Mouse (Mus musculus) neural tube, postnatal 0 days (tissue): ENCODE measurements around the gene Epor. TPM values are rescaled to one million over a fixed set of nuclear protein-coding genes. Genes with fewer than 3 reads are reported as not detected.

Experiments used
- polyA plus RNA-seq: library from polyadenylated mRNA; unstranded; fragments of >200 nt; fragmentation: Nextera tagmentation; extraction: Ambion mirVana; gene quantifications from 2 replicates; pipeline ENCODE4 v1.2.1, GENCODE M21; 2015

Epor gene
- 1.4 and 1.6 TPM in 2 replicates for polyA plus RNA-seq

GRCm38 (mm10) chr9:21963417-21963816, at the start of gene Epor:
Gene Epor (minus strand): TSS chr9:21963506.

GRCm38 (mm10) chr9:22002194-22003162, 39.2 kb upstream of the Epor start, which contains the start of the genes Ccdc151 and Prkcsh:
Gene Ccdc151 (minus strand): TSS chr9:22002634.
Gene Prkcsh (plus strand): TSS chr9:22002806.

GRCm38 (mm10) chr9:21989230-21990110, 26.2 kb upstream of the Epor start, which contains the start of gene Rgl3:
Gene Rgl3 (minus strand): TSS chr9:21989446.

GRCm38 (mm10) chr9:21955570-21956281, 7.6 kb downstream of the Epor start, which contains the start of gene Swsap1:
Gene Swsap1 (plus strand): TSS chr9:21955755.

GRCm38 (mm10) chr9:21936692-21937570, 26.4 kb downstream of the Epor start, which contains the start of gene Plppr2:
Gene Plppr2 (plus strand): TSS chr9:21937033.

GRCm38 (mm10) chr9:21927208-21927753, 36.0 kb downstream of the Epor start, which contains the start of the genes Ccdc159 and Tmem205:
Gene Ccdc159 (plus strand): TSS chr9:21927471.
Gene Tmem205 (minus strand): TSS chr9:21927556.

GRCm38 (mm10) chr9:21918035-21918592, 45.2 kb downstream of the Epor start, which contains the start of gene Rab3d:
Gene Rab3d (minus strand): TSS chr9:21918192.

Other genes starting within 250 kb of the Epor start
- 13.2 and 13.5 TPM in 2 replicates for gene Ldlr, start 240.0 kb downstream of the Epor start, polyA plus RNA-seq
- 11.5 and 14.8 TPM in 2 replicates for gene Spc24, start 203.2 kb downstream of the Epor start, polyA plus RNA-seq
- 3.9 and 4.1 TPM in 2 replicates for gene Kank2, start 164.8 kb downstream of the Epor start, polyA plus RNA-seq
- 0.83 and 0.90 TPM in 2 replicates for gene Angptl8, start 128.0 kb downstream of the Epor start, polyA plus RNA-seq
- gene Dock6, start 110.9 kb downstream of the Epor start, polyA plus RNA-seq = 13.8 and 14.4 TPM in 2 replicates
- 20.0 and 20.9 TPM in 2 replicates for gene Rab3d, start 45.3 kb downstream of the Epor start, polyA plus RNA-seq
- gene Ccdc159, start 36.0 kb downstream of the Epor start, polyA plus RNA-seq = 4.5 and 6.7 TPM in 2 replicates
- gene Tmem205, start 36.0 kb downstream of the Epor start, polyA plus RNA-seq = 65.2 and 67.6 TPM in 2 replicates
- 103 and 112 TPM in 2 replicates for gene Plppr2, start 26.5 kb downstream of the Epor start, polyA plus RNA-seq
- gene Swsap1, start 7.8 kb downstream of the Epor start, polyA plus RNA-seq = 7.8 and 8.5 TPM in 2 replicates
- 2.9 and 3.0 TPM in 2 replicates for gene Rgl3, start 25.9 kb upstream of the Epor start, polyA plus RNA-seq
- gene Ccdc151, start 39.1 kb upstream of the Epor start, polyA plus RNA-seq = 3.5 and 4.1 TPM in 2 replicates
- 70.2 and 80.7 TPM in 2 replicates for gene Prkcsh, start 39.3 kb upstream of the Epor start, polyA plus RNA-seq
- gene Elavl3, start 88.5 kb upstream of the Epor start, polyA plus RNA-seq = 66.7 and 78.4 TPM in 2 replicates
- not detected in 2 replicates for gene Gm49318, start 107.8 kb upstream of the Epor start, polyA plus RNA-seq
- 12.5 and 14.7 TPM in 2 replicates for gene Zfp653, start 107.9 kb upstream of the Epor start, polyA plus RNA-seq
- 61.0 and 63.4 TPM in 2 replicates for gene Ecsit, start 121.9 kb upstream of the Epor start, polyA plus RNA-seq
- 0.65 and 0.96 TPM in 2 replicates for gene Cnn1, start 135.7 kb upstream of the Epor start, polyA plus RNA-seq
- 187 and 193 TPM in 2 replicates for gene Elof1, start 153.7 kb upstream of the Epor start, polyA plus RNA-seq
- 4.5 and 13.7 TPM in 2 replicates for gene Acp5, start 172.2 kb upstream of the Epor start, polyA plus RNA-seq
- gene Pigyl, start 193.3 kb upstream of the Epor start, polyA plus RNA-seq = 109 and 121 TPM in 2 replicates
- 0.27 and 0.32 TPM in 2 replicates for gene Zfp872, start 224.6 kb upstream of the Epor start, polyA plus RNA-seq